Mouse (Mus musculus) heart, embryonic 16.5 days (tissue): Measurements from ENCODE around the gene Zfp553. TPM values are rescaled to one million over a fixed set of nuclear protein-coding genes. Genes with fewer than 3 reads are reported as not detected.
A peak's percentile ranks its signal among the peaks of the same experiment; 100 is the strongest.

Experiments used
- ATAC-seq: fragments of 200-750 bp; cut with Nextera tagmentation; replicated peaks from 2 replicates; pipeline ENCODE4 v1.8.0; 2017; ENCODE audit warnings: moderate number of reproducible peaks; ENCODE audit not compliant: insufficient read depth, low FRiP score; ENCODE audit errors: extremely low read depth
- H3K27ac ChIP-seq: fragments of 300-500 bp; sonication (generic); 2 replicates; pipeline ENCODE4 v1.5.1; 2014; ENCODE audit warnings: mild to moderate bottlenecking, low read length, control low read depth, moderate library complexity
- H3K27me3 ChIP-seq: fragments of 300-500 bp; sonication (generic); 2 replicates; pipeline ENCODE4 v1.6.1; 2014; ENCODE audit warnings: low read length, mixed read lengths; ENCODE audit not compliant: control insufficient read depth, insufficient read depth
- H3K36me3 ChIP-seq: fragments of 300-500 bp; sonication (generic); 2 replicates; pipeline ENCODE4 v1.6.1; 2014; ENCODE audit not compliant: control insufficient read depth, insufficient read depth
- H3K4me1 ChIP-seq: fragments of 300-500 bp; sonication (generic); 2 replicates; pipeline ENCODE4 v1.6.1; 2014; ENCODE audit warnings: low read length, mixed read lengths; ENCODE audit not compliant: control insufficient read depth, insufficient read depth
- H3K4me2 ChIP-seq: fragments of 300-500 bp; sonication (generic); 2 replicates; pipeline ENCODE4 v1.6.1; 2014; ENCODE audit warnings: low read depth, mild to moderate bottlenecking, control low read depth, low read length
- H3K4me3 ChIP-seq: fragments of 300-500 bp; sonication (generic); 2 replicates; pipeline ENCODE4 v1.5.1; 2014; ENCODE audit warnings: mild to moderate bottlenecking, control low read depth, low read length
- H3K9ac ChIP-seq: fragments of 300-500 bp; sonication (generic); 2 replicates; pipeline ENCODE4 v1.6.1; 2014; ENCODE audit warnings: low read length, control low read depth
- H3K9me3 ChIP-seq: fragments of 300-500 bp; sonication (generic); replicated peaks from 2 replicates; pipeline ENCODE4 v1.6.1; 2016; ENCODE audit warnings: low read length; ENCODE audit not compliant: control insufficient read depth
- WGBS: fragments of 180-500 bp; shearing (Covaris S2); extraction: QIAGEN DNeasy Blood & Tissue Kit; methylation state at CpG from one replicate; pipeline ENCODE4 v1.1.7; 2014; 5-methylcytosine and 5-hydroxymethylcytosine counted together
- polyA plus RNA-seq: library from polyadenylated mRNA; unstranded; fragments of >200 nt; fragmentation: Nextera tagmentation; extraction: Ambion mirVana; gene quantifications from 2 replicates; pipeline ENCODE4 v1.2.1, GENCODE M21; 2015

The Zfp553 gene
- polyA plus RNA-seq, 1 experiment from 2014 or later, result 21.0 TPM

GRCm38 (mm10) chr7:127271093-127271492 lies 38.2 kb downstream of the Zfp553 start:
- Histone ChIP-seq H3K27me3 (no peaks in the 10 kb centered on the region), H3K36me3 (peaks cover 16% of the 10 kb centered on the region), H3K9ac (no peak overlapping the region), H3K4me1 (peaks cover 13% of the 10 kb centered on the region), H3K4me3 (no peak overlapping the region), H3K4me2 (no peak overlapping the region), H3K9me3 (peaks cover 4% of the 10 kb centered on the region), H3K27ac (no peak overlapping the region)
- no peak for ATAC-seq
- 90% methylated on average over 4 of the region's 4 CpGs for WGBS

- Histone ChIP-seq H3K9me3 (peaks cover 4% of the 10 kb centered on the region), H3K4me3 (peak overlapping the region; percentile 82), H3K27me3 (no peaks in the 10 kb centered on the region), H3K4me1 (peaks cover 13% of the 10 kb centered on the region), H3K36me3 (peaks cover 16% of the 10 kb centered on the region), H3K27ac (no peak overlapping the region), H3K4me2 (peak overlapping the region; percentile 92), H3K9ac (0 out of 2 replicates have a peak overlapping the region, but pooled peaks have one; percentile 91)
- WGBS, result 94% methylated on average over 15 of the region's 15 CpGs
- ATAC-seq, result no peak
Observed at GRCm38 (mm10) chr7:127272566-127272965, 39.7 kb downstream of the Zfp553 start.

GRCm38 (mm10) chr7:127273118-127273923 lies 40.5 kb downstream of the Zfp553 start:
- peaks cover 3% of the 10 kb centered on the region for H3K9me3 ChIP-seq
- peak overlapping the region; percentile 89 for H3K27ac ChIP-seq
- H3K4me2 ChIP-seq, result peak overlapping the region; percentile 92
- ATAC-seq, result peak; percentile 64
- H3K36me3 ChIP-seq, result peaks cover 16% of the 10 kb centered on the region
- no peaks in the 10 kb centered on the region for H3K27me3 ChIP-seq
- peaks cover 13% of the 10 kb centered on the region for H3K4me1 ChIP-seq
- WGBS, result 12% methylated on average over 50 of the region's 50 CpGs
- H3K9ac ChIP-seq, result peak overlapping the region; percentile 91
- peak overlapping the region; percentile 82 for H3K4me3 ChIP-seq

DNA sequence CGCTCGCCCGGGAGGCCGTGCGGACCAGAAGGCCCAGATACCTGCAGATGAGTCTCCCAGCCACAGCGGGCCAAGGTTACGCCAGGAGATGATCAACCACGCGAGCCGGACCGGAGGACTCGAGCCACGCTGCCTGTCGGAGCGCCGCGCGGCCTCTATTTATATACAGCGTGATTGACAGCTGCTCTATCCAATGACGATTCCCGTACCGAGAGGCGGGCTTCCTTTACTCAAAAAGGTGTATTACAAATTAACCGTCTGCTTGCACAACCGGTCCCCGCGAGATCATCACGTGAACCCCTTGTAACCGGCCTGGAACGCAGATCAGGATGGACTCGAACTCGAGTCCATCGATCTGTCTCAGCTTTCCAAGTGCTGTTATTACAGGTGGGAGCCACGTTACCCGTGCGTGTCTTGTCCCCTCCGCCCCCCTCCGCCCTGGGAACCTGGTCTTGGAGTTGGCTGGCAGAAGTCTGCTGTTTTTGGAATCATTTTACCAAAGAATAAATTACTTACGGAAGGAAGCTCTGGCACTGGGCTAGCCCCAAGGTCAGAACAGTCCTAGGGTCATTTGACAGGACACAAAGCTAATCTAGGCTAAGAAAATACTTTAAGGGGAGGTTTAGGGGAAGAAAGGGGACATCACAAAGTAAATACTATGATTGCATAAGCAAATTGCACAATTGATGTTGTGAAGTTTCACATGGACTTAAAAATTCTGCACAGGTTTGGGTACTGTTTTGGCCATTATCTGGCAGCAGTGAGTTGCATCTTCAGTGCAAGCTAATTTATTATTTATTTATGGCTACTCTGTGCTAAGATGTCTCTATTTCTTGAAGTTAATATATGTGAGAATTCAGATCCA lies 41.3 kb downstream of the Zfp553 start, which contains the start of gene Sephs2:
TSS of gene Sephs2 (minus strand) at position 131 of the 865 bp plus-strand sequence.
- H3K27ac ChIP-seq, result peak within 1 kb of the TSS; percentile 89
- H3K9ac ChIP-seq, result peak within 1 kb of the TSS; percentile 91
- peak; percentile 88 for ATAC-seq
- H3K36me3 ChIP-seq, result peaks cover 14% of the 10 kb centered on the region
- H3K4me1 ChIP-seq, result peaks cover 13% of the 10 kb centered on the region
- H3K4me3 ChIP-seq, result peak within 1 kb of the TSS; percentile 82
- no peaks in the 10 kb centered on the region for H3K9me3 ChIP-seq
- no peaks in the 10 kb centered on the region for H3K27me3 ChIP-seq
- H3K4me2 ChIP-seq, result peak within 1 kb of the TSS; percentile 92
- 2% methylated on average over 39 of the region's 39 CpGs for WGBS

- Histone ChIP-seq H3K9ac (no peak overlapping the region), H3K4me1 (peaks cover 13% of the 10 kb centered on the region), H3K9me3 (no peaks in the 10 kb centered on the region), H3K4me2 (no peak overlapping the region), H3K27me3 (no peaks in the 10 kb centered on the region), H3K4me3 (no peak overlapping the region), H3K36me3 (peaks cover 5% of the 10 kb centered on the region; the same call in 1 of the 2 replicates), H3K27ac (no peak overlapping the region)
- 63% methylated on average over 5 of the region's 5 CpGs for WGBS
- no peak for ATAC-seq
Observed at GRCm38 (mm10) chr7:127276519-127276961, 43.7 kb downstream of the Zfp553 start.

GRCm38 (mm10) chr7:127278311-127278710 lies 45.5 kb downstream of the Zfp553 start:
- Histone ChIP-seq H3K9ac (no peak overlapping the region), H3K4me3 (no peak overlapping the region), H3K9me3 (no peaks in the 10 kb centered on the region), H3K36me3 (no peaks in the 10 kb centered on the region), H3K27me3 (no peaks in the 10 kb centered on the region), H3K27ac (no peak overlapping the region), H3K4me2 (no peak overlapping the region), H3K4me1 (peaks cover 2% of the 10 kb centered on the region; the same call in 1 of the 2 replicates)
- ATAC-seq, result no peak
- 20% methylated on average over 8 of the region's 8 CpGs for WGBS

- Histone ChIP-seq H3K27ac (no peak overlapping the region; the same call in 1 of the 2 replicates), H3K4me2 (no peak overlapping the region)
- WGBS, result 38% methylated on average over 3 of the region's 3 CpGs
Observed at GRCm38 (mm10) chr7:127280092-127280491, 47.2 kb downstream of the Zfp553 start.

DNA sequence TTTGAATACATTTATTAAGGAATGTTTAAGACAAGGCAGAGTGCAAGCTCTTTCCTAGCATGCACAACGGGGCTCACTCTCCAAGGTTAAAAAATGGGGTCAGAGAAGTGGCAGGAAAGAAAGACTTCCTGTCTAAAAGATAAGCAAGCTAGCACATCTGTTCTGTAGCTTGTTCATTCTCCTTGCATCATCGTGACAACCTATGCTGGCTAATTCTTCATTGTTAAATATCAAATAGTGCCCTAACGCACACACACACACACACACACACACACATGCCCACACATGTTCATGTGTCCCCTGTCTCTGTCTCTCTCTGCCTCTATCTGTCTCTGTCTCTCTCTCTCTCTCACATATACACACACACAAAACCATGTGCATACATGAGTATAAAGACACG lies 48.3 kb downstream of the Zfp553 start:
- Histone ChIP-seq H3K36me3 (no peaks in the 10 kb centered on the region), H3K4me1 (no peaks in the 10 kb centered on the region), H3K9me3 (no peaks in the 10 kb centered on the region), H3K4me2 (no peak overlapping the region), H3K9ac (no peak overlapping the region), H3K27ac (no peak overlapping the region), H3K4me3 (no peak overlapping the region), H3K27me3 (no peaks in the 10 kb centered on the region)
- no peak for ATAC-seq
- WGBS, result 33% methylated on average over 4 of the region's 4 CpGs

More at GRCm38 (mm10) chr7:127280092-127280491, 47.2 kb downstream of the Zfp553 start:
- Histone ChIP-seq H3K9me3 (no peaks in the 10 kb centered on the region), H3K36me3 (no peaks in the 10 kb centered on the region), H3K4me3 (no peak overlapping the region), H3K4me1 (no peaks in the 10 kb centered on the region), H3K27me3 (no peaks in the 10 kb centered on the region), H3K9ac (no peak overlapping the region)
- ATAC-seq, result no peak; the same call in 1 of the 2 replicates
